Mouse (Mus musculus): ENCODE data around the gene Pold4. TPM values are rescaled to one million over a fixed set of nuclear protein-coding genes. Genes with fewer than 3 reads are reported as not detected.

Gene Pold4
- total RNA-seq (2015) (98.9 and 105 TPM in 2 replicates), total RNA-seq (2017) (102 and 122 TPM in 2 replicates)

DNA sequence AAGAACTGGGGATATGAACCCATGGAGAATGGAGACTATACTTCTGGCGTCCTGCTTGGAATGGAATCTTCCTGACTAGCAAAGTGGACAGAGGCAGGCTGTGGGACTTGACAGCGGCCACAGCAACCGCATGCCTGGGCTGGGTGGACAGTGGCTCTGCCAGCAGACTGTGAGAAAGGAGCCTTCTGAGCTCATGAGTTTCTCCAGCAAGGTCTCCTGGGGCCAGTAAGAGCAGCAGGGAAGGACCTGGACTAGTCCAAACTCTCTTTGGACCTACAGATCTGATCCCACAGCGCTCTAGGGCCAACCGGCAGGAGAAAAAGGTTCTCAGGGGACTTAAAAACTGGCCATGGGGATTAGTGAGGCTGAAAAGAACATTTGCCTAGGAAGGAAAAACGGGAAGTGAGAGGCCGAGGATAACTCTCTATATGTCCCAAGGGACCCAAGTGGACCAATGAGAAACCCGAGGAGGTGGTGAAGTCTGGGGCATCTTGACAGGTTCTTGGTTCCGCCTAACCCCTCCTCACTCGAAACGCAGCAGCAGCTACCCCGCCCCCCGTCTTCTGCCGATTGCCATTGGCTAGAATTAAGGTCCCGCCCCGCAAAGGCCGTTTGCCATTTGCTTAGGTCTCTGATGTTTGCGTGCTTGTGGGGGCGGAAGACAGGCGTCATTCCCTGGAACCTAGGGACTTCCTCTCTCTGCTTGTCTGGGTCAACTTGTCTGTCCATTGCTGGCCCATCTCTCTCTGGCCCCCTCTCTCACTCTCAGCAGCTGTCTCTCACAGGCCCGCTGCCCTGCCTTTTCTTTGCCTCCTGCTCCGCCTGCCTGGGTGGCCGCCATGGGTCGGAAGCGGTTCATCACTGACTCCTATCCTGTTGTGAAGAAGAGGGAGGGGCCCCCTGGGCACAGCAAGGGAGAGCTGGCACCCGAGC is at the start of gene Pold4:
Gene Pold4, plus strand, starts transcription at position 647 of the 933 bp plus-strand sequence.
- ATAC-seq (ENCODE audit: poor library complexity, severe bottlenecking) = peak; percentile 86

DNA sequence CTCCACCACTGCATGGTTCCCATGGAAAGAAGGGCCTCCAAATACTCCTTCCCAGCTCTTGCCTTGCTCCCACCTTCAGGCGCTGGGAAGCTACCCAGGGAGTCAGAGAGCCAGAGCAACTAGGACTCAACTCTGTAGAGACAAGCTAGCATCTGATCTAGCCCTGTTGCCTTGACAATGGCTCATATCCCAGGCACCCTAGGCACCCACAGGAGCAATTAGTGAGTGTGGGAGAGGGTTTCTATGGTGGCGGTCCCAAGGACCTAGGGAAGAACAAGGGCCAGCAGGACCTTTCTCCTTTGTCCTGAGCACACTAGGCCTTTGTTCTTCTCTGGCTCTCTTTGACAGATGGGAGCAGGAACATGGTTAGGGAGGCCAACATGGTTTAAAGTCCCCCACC is 48.0 kb upstream of the Pold4 start:
- ATAC-seq (ENCODE audit: poor library complexity, severe bottlenecking) = no peak

DNA sequence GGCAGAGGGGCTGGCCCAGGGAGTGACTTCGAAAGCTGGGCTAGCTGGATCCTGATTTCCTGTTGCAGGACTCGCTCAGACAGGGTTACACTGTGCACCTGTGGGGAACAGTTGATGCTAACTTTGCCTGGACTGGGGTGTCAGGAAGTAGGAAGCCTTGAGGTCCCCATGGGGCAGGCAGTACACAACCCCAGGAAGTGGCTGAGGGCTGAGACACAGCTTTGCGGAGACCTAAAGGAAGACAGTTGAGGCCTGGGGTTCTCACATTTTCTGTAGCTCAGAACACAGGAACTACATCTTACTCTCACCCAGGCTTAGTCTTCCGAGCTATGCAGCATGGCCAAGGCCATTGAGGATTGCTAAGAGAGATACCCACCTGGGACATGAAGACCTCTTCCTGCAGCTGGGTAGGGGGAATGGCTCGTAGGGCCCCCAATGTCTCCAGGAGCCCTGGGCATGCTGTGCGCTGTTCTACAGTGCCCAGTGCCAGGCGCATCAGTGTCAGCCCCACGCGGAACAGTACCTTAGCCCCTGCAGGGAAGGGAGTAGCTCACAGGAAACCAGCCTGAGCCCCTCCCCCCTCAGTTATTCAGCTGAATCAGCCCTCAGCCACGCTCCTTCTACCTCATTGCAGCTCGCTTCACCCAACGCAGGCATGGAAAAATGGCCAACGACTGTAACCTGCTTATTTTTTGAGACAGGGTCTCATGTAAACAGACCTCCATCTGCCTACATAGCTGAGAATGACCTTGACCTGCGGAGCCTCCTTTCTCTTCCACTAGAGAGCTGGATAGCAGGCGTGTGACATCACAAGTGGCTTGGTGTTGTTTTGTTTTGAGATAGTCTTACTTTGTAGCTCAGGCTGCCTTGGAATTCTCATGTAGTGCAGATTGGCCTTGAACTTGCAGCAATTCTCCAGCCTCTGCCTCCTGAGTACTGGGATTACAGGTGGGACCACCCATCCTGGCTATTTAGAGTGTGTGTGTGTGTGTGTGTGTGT is 46.4 kb upstream of the Pold4 start:
- ATAC-seq (ENCODE audit: poor library complexity, severe bottlenecking) = peak; percentile 55

DNA sequence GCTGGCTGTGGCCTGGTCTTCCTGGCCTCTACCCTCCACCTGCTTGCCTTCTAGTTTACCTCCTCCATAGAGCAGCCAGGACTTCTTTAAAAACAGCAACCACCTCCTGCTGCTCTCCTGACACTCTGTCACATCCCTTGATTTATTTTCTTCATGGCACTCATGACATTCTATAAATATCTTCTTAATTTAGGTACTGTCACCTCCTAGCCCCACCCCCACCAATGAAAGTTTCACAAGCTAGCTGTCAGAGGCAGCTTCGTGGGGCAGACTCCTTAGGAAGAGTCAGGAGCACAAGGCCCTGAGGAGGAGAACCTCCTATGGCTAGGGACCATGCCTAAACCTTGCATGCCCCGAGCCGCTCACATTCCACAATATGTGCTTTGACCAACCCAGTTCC is 44.4 kb upstream of the Pold4 start:
- no peak for ATAC-seq (ENCODE audit: poor library complexity, severe bottlenecking)

DNA sequence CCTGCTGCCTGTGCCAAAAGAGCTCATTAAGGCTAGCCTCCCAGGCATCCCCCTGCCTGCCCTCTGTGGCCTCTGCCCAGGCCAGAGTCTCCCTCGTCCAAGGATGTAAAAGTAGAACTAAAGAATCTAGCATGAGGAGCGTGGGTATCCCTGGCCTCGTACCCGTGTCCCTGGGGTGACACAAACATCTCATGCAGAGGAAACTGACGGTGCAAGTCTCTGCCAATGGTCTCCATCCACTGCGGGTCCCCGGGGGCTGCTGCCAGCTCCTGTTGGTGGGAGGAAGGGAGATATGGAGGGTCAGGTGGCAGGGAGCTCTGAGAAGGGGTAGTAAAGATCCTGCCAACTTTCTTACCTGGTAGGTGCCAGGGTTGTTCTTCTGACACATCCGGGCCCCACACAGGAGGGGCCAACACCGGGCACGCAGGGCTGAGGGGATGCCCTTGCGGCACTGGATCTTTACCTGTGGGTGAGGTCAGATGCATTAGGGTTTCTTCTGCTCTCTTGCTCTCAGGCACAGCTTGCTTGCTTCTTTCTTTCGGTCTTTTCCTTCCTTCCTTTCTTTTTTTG is 42.6 kb upstream of the Pold4 start:
- no peak for ATAC-seq (ENCODE audit: poor library complexity, severe bottlenecking)

DNA sequence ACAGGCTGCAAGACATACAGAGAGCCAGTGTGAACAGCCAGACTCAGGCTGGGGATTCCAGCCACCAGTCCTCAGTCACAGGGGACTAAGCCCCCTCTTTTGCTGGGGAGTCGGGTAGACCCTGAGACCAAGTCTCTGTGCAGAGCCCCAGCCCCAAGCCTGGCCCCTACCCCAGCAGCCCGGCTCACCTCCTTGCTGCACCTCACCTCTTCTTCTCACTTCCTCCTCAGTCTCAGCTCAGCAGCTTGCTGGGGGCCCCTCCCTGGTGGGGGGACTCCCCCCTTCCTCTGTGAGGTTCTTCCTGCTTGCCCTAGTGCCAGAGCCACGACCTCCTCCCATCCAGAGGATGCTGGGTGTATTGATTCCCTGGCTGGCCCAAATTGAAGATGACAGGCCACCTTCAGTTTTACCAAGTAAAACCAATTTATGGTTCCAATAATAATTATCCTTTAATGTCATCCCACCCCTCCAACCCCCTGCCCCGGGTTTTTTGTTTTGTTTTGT is 40.8 kb upstream of the Pold4 start, which contains the start of gene Tbc1d10c:
Gene Tbc1d10c, minus strand, starts transcription at position 454 of the 504 bp plus-strand sequence.
- ATAC-seq (ENCODE audit: poor library complexity, severe bottlenecking) = peak; percentile 72

DNA sequence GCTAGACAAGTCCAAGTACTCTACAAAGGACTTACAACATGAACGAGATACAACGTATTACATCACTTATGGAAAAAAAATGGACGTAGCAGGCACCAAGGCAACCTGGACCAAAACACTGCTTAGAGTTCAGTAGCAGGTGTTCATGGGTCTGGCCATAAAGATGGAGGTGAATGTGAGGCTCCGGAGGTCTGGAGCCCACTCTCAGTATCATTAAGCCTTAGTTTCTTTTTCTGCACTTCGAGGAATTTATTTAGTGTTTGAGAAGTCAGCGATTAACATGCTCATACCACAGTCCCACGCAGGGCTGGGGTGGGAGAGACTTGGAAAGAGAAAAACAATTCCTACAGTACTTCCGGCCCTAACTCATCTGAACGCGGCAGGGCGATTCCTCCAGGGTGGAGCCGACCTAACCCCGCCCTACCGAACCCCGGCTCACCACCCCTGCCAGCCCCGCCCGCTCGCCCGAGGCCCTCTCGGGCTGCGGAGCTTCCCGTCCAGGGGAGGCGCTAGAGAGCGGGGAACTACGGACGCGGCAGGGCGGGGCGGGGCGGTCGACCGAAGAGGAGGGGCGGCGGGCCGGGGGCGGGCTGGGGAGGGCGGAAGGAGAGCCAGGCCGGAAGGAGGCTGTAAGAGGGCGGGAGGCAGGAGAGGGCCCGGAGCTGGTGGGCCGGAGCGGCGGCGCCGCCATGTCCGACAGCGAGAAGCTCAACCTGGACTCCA is 40.0 kb upstream of the Pold4 start, which contains the start of gene Ppp1ca:
Gene Ppp1ca, plus strand, starts transcription at position 538 of the 723 bp plus-strand sequence.
- ATAC-seq (ENCODE audit: poor library complexity, severe bottlenecking) = peak; percentile 94

DNA sequence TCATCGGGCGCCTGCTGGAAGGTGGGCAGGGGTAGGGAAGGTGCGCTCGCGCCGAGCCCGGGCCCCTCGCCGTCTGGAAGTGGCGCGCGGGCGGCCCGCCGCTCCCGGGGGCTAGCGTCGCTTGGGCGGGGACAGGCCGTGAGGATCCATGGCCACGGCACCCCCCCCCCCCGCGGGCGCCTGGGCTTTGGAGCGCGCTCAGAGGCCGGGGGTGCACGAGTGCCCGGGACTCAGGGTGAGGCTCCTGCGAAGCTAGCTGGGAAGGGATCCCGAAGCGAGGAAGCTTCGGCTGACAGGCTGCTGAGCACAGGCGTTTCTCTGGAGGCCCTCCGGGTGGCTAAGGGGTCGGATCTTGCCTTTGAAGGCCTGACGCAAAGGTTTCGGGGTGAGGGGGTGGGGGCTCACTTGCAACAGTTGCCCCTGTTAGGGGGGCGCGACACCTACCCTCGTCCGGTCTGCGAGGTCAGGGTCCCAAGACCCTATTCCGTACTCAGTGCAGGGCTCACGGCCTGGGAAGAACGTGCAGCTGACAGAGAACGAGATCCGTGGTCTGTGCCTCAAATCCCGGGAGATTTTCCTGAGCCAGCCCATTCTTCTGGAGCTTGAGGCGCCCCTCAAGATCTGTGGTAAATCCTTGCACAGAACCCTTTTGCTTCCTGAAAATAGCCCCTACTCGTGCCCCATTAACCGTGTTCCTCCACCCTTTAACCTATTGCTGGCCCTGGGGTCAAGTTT is 39.3 kb upstream of the Pold4 start:
- no peak for ATAC-seq (ENCODE audit: poor library complexity, severe bottlenecking)

DNA sequence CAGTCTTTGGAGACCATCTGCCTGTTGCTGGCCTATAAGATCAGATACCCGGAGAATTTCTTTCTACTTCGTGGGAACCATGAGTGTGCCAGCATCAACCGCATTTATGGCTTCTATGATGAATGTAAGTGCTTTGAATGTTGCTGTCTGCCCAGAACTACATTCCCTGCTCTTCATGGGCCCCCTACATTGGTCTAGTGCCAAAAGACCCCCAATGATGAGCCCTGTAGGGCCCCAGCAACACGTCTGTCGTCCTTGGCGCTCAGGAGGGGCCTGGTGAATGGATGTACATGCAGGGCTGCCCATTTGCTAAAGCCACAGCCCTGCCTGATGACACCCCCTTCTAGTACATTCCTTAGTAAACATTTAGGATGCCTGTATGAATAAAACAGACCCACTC is 38.6 kb upstream of the Pold4 start:
- ATAC-seq (ENCODE audit: poor library complexity, severe bottlenecking) = no peak

DNA sequence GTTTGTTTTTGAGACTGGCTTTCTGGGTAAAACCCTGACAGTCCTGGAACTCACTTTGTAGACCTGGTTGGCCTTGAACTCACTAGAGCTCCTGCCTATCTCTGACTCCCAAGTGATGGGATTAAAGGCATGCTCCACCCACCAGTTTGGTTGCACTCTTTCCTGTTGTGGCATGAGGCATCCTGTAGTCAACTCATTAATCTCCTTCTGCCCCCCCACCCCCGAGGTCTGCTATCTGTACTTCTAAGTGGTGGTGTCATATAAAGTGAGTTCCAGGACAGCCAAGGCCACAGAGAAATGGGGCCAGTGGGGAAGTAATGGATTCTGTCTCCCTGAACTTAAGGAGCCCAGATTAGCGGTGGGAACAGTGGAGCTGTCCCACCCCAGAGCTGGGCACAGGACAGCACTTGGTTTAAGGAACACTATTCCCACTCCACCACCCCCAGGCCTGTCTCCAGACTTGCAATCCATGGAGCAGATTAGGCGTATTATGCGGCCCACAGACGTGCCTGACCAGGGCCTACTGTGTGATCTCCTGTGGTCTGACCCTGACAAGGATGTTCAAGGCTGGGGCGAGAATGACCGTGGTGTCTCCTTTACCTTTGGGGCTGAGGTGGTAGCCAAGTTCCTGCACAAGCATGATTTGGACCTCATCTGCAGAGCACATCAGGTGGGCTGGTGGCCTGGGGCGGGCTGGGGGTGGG is 37.5 kb upstream of the Pold4 start:
- no peak for ATAC-seq (ENCODE audit: poor library complexity, severe bottlenecking)

DNA sequence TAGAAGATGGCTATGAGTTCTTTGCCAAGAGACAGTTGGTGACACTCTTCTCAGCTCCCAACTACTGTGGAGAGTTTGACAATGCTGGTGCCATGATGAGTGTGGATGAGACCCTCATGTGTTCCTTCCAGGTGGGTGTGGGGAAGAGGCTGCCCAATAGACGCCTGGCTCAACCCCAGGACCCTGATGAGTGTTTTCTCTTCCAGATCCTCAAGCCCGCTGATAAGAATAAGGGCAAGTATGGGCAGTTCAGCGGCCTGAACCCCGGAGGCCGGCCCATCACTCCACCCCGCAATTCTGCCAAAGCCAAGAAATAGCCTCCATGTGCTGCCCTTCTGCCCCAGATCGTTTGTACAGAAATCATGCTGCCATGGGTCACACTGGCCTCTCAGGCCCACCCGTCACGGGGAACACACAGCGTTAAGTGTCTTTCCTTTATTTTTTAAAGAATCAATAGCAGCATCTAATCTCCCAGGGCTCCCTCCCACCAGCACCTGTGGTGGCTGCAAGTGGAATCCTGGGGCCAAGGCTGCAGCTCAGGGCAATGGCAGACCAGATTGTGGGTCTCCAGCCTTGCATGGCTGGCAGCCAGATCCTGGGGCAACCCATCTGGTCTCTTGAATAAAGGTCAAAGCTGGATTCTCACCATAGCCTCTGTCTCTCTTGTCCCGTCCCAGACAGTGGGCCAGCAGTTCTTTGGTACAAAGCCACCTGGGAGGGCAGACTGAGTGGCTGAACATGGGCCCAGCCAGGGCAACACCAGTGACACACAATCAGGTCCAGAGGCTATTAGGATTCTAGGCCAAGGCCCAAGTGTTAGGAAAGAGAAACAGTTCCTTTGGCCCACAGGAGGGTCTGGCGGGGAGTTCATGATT is 36.7 kb upstream of the Pold4 start:
- ATAC-seq (ENCODE audit: poor library complexity, severe bottlenecking) = no peak

DNA sequence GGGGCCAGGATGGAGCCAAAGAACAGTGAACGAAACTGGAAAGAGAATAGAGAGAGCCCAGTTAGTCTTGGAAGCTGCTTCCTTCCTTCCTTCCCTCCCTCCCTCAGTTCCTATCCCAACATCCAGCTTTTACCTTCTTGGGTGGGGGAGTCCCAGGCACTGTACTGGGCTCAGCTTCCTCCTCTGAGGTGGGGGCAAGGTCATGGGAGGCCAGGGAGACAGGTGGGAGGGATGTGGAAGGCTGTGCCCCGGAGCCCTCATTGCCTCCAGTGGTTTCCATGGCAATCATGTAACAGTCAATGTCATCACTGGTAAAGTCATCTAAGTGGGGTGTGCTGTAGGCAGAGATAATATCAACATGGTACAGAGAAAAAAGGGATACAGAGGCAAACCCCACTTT is 35.7 kb upstream of the Pold4 start:
- no peak for ATAC-seq (ENCODE audit: poor library complexity, severe bottlenecking)

DNA sequence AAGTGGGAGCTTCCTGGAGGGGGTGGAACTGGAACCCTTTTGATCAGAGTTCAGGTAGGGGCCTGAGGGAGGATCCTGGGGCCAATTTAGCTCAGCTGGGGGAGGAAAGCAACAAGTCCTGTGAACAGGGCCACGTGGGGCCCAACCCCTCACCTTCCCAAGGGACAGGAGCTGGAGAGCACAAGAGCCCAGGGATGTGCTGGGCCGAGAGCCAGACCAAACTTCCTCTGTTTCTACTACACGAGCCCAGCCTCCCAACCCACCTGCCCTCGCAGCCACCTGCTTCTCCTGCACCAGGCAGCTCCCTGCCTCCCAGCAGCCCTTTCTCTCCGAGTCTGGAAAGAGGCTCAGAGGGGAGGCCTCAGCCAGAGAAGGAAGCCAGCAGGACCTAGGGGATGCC is 35.2 kb upstream of the Pold4 start:
- ATAC-seq (ENCODE audit: poor library complexity, severe bottlenecking) = no peak

DNA sequence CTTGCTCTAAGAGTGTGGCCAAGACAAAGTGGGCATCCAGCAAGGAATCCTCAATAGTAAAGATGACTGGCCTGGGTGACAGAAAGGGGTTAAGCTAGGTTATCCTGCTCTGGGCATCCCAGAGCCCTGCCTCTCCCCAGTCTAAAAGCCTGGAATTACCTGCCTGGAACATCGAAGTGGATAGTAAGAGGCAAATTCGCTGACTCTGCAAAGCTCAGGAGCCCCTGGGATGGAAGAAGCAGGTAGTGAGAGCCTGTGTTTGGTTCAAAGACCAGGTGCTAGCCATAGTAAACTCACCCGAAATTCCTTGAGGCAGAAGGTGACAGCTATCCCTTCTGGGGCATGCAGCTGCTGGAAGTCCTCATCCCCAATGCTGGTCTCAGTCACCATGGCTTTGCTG is 34.5 kb upstream of the Pold4 start:
- no peak for ATAC-seq (ENCODE audit: poor library complexity, severe bottlenecking)

DNA sequence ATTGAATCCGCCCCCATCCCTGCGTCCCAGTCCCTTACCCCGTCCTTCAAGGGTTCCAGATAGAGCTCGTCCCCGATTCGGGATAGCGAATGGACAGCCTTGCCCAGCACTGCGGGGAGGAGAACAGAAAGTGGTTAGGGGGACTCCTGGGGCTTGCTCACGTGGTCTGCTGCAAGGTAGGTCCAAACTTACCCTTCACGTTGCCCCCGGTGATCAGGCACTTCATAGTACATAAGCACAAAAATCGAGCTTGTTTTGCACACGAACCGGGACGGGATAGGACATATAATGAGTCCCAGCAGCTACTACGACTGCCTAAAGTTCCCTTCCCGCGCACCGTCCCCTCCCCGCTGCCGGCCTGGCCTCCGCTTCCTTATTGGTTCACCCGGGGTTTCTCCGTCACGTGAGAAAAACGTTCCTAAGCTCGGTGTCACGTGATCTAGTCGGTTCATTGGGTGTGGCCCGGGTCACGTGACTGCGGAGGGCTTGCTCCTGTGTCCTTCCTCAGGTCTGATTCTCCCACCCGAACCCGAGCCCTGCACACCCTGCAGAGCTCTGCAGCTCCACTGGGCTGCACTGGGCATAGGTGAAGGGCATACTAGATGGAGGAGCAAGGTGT is 30.3 kb upstream of the Pold4 start, which contains the start of gene Rad9a:
Gene Rad9a, minus strand, starts transcription at position 372 of the 619 bp plus-strand sequence.
- ATAC-seq (ENCODE audit: poor library complexity, severe bottlenecking) = peak; percentile 86

DNA sequence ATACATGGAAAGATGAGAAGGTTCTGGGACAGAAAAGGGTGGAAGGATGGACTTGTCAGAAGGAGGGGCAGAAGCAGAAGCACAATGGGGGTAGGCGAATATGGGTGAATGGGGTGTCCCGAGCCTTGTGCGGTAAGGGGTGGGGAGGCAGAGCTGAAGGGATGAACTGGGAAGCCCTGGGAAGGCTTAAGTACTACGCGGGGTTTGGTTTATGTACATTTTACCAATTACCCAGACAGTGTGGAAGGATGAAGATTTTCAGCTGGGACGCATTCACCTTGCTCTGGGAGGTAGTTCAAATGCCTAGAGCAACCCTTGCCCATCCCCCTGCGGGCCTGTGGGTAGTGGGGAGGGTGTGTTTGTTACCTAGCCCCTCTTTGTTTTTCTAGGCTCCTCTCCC is 29.6 kb upstream of the Pold4 start:
- ATAC-seq (ENCODE audit: poor library complexity, severe bottlenecking) = no peak

DNA sequence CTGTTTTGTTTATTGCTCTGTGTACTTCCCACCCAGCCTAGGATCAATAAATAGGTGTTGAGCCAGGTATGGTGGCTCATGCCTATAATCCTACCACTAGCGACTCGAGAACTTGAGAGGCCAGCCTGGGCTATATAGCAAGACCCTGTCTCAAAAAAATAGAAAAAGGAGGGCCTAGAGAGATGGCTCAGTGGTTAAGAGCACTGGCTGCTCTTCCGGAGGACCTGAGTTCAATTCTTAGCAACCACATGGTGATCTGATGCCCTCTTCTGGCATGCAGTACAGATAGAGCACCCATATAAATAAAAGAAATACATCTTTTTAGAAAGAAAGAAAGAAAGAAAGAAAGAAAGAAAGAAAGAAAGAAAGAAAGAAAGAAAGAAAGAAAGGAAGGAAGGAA is 28.6 kb upstream of the Pold4 start:
- no peak for ATAC-seq (ENCODE audit: poor library complexity, severe bottlenecking)

Measured in megakaryocyte, adult 5-6 weeks (primary cell).